Mouse (Mus musculus) cerebellum, adult 11-12 months (tissue): Measurements from ENCODE around the gene Ubtd1.
"Not testable (repeated sequence)": the region's sequence is repeated elsewhere in the genome, so short reads cannot be mapped to it uniquely, and the experiment has no call there.

ENCODE experiments used
- DNase-seq: peaks from one replicate; pipeline ENCODE4 v3.0.0; 2022

Gene Ubtd1

DNA sequence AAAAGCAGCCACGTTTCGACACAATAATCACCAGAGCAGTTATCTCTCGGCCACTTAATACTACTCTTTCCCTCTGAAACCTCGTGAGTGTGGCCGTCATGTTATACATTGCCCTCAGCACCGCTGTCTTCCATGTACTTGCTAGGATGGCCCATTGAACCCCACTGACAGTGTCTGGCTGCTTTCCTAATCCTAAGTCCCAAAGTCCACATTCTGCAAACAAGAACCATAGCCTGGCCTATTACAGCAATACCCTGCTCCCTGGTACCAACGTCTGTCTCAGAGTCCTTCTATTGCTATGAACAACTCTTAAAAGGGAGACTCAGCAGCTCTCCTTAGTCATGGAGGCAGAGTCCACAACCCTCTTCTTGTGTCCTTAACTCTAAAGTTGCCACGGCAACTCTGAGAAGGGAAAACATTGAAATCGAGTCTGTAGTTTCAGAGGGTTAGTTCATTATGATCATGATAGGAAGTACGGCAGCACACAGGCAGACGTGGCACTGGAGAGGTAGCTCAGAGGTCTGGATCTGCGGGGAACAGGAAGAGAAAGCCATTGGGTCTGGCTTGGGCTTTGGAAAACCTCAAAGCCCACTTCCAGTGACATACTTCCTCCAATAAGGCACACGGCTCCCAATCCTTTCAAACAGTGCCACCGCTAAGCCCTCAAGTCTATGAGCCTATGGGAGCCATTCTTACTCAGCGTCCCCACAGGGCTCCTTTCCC, 90.5 kb downstream of the Ubtd1 start:
- DNase-seq: no peak

DNA sequence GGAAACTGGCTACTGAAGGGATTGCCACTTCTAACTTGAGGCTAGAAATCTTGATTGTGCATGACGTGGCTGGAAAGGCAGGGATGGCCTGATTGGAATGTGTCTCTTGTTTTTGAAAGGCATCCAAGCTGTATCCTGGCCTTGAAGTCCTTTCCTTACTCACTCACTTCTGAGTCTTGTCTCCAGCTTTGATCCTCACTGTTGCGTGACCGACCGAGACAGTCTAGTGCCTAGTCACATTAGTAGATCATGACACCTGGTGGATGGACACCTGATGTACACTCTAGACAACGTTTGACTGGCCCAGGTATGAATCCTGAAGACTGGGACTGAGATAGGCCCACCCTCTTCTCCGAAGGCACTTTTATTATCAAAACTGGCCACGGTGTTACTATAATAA, 91.2 kb downstream of the Ubtd1 start:
- no peak for DNase-seq

DNA sequence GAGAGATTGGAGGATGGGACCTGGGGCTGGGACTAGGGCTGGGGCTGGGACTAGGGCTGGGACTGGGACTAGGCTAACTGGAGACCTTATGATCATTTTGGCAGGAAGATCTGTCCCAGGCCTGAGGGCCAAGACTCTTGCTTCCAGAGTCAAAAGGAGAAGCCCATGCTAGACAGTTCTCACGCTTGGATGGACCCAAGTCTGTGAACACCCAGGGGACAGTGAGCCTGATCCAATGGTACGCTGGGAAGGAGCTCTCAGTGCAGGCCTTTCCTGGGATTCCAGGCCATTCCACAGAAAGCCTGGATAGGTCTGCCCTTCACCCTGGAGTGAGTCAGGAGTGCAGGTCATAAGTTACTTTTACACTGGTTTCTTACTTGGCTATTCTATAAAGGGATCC, 93.5 kb downstream of the Ubtd1 start:
- no peak for DNase-seq

DNA sequence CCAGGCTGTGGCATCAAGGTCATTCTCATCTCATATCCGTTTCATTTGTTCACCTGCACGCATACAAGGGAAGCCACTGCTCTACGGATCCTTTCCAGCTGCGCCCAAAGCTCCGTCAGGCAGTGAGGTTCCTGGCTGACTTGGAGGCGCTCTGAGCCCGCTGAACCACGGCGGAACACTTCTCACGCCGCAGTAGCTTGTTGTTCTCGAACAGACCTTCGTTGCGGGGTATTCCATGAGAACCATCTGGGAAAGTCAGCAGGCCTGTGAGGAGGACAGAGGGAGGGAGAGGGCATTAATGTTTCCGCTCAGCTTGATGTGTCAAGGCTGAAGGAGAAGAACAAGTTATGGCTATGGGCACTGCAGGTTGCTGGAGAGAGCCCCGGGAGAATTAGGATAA, 94.4 kb downstream of the Ubtd1 start:
- DNase-seq: no peak

DNA sequence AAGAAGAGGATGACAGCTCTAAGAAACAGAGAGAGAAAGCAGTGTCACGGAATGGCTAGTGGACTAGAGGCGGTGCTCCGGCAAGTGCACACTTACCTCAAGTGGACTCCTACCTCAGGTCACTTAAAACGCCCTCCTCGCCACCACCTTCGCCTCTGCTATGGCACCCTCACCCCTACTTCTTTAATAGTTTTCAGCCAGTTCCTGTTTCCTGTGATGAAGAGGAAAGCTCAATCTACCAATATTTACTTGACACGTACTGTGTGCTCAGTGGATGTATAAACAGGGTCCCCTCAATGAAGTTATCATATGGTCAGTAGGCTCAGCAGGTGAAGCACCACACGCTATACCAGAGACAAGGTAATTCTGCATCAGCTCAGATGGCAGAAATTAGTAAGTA, 97.0 kb downstream of the Ubtd1 start:
- no peak for DNase-seq

DNA sequence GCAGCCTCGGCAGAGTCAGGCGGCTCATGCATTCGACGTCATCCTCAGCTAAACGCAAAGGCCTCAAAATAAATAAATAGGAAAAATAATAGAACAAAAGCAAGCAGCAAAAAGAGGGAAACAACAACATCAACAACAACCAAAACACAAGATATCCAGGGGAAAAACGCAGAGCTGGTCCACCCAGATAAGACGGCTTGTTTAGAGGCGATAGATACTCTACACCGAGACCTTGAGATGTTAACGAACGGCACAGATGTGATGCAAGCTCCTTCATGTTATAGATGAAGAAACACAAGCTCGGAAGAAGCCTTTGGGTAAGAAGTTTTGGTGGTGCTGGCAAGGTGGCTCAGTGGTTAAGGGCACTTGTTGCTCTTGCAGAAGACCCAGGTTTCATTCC, 97.4 kb downstream of the Ubtd1 start:
- no peak for DNase-seq

DNA sequence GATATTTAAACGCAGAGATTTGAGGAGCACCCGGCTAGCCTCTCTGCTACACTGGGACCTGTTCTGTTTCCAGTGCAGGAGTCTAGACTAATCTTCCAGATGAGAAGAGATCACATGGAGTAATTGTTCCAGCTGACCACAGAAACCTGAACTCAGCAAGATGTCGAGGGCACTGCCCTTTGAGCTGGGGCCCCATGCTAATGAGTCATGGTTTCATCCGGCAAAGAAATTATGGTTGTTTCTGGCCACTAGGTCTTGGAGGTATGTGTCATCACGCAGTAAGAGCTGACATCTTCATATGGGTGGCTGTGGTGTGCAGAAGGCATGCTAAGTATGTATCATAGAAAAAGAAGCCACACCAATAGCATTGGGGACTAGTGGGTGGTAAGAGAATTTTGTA, 98.4 kb downstream of the Ubtd1 start:
- no peak for DNase-seq

DNA sequence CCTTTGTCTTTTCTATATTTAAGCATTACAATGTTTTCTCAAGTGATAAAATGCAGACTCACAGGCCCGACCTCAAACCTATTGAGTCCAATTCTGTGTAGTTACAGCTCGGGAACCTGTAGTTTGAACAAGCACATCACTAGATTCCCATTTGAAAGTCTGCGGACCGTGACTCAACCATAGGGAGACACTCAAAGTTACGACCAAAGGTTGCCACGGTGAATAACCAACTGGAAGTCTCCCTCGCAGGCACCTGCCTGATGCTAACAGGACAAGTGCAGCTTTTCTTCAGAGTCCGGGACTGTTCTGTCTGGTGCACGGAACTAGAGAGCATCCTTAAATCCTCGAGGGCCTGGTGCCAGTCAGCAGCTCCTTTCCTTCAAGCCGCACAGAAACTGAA, 98.9 kb downstream of the Ubtd1 start:
- DNase-seq: no peak

DNA sequence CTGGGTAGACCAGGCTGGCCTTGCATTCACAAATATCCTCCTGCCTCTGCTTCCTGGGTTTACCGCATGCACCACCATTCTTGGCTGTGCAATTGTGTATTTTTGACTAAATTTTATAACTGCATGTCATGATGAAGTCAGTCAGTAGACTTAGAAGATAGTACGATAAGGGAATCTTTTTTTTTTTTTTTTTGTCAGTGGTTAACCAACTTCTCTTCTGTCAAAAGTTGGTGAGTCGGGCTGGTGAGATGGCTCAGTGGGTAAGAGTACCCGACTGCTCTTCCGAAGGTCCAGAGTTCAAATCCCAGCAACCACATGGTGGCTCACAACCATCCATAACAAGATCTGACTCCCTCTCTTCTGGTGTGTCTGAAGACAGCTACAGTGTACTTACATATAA, 100.0 kb downstream of the Ubtd1 start:
- DNase-seq: not testable (repeated sequence)
